Mouse (Mus musculus) T-cell, adult 2 months (primary cell): ENCODE measurements around the gene Vrk3.
"Not testable (repeated sequence)": the region's sequence is repeated elsewhere in the genome, so short reads cannot be mapped to it uniquely, and the experiment has no call there.

Experiments
- DNase-seq: peaks from one replicate; pipeline ENCODE4 v3.0.0; 2022; ENCODE audit warnings: low spot score

The Vrk3 gene

DNA sequence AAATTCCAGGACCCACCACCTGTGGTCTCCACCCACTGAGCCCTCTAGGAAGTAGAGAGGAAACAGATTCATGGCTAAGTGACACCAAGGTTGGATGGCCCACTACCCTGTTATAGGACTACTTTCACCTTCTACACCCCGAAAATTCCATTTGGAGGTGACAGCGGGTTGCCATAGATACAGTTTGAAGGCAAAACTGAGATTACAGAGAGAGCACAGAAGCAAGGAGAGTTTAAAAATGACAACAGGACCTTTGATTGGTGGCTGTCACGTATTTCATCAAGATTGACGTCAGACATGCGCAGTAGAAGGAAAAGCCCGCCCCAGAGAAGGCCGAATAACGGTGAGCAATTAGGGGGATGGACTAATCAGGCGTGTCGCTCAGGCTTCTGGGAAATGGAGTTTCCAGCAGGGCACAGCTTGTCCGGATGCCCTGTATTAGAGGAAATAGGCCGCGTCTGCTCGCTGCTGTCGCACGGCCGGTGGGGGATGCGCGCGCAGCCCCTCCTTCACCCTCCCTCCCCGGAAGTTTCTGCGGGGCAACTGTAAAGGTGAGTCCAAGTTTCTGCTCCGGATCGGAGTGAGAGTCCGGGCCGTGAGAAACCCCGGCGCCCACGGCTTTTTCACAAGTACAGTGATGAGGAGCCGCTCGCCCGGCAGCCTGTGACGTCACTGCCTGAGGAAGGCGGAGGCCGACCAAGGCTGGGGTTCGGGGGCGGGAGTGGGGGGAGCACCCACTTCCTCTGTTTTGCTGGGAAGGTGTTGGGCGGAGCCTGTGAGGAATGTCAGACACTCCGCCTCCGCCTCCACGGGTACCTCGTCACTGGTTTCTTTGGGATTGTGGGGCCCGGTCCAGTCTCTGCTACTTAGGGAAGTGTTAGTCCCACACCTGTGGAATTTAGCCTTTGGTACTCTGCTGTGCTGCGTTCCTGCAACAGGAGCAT lies at the start of gene Vrk3:
Vrk3 (plus strand) TSS at position 313 of the 944 bp plus-strand sequence.
- peak; percentile 98 for DNase-seq

DNA sequence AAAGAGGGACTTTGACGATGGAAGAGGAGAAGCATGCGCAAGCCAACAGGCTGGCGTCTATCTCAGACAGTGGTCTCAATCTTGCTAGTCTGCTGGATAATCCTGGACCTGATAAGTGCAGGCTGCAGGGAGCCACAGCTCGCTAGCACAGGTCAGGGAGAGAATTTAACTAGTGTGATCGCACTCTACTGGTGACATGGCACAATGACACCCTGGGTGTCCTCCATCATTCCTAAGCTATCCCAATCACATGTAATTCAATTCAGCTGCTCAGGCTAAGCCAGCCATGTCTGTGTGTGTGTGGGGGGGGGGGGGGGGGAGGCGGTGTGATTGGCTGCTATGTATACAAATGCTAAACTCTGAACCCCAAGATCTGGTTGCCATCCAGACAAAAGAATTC lies 46.3 kb upstream of the Vrk3 start:
- DNase-seq = no peak

DNA sequence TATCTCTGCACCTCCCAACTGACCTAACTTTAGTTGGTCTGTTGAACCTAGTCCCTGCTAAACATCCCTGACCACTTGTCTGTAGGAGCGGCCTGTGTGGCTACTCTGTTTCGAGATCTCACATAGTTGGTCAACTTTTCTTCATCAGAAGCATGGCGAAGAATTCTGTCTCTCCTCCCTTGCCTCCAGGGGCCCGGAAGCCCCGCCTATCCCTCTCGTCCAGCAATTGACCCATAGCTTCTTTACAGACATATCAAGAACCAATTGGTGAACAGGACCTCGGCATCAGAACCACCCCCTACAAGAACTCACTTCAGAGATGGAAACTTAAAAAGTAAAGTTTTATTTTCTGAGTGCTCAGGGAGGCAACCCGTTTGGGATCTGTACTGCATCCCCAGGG lies 45.2 kb upstream of the Vrk3 start:
- DNase-seq = no peak

DNA sequence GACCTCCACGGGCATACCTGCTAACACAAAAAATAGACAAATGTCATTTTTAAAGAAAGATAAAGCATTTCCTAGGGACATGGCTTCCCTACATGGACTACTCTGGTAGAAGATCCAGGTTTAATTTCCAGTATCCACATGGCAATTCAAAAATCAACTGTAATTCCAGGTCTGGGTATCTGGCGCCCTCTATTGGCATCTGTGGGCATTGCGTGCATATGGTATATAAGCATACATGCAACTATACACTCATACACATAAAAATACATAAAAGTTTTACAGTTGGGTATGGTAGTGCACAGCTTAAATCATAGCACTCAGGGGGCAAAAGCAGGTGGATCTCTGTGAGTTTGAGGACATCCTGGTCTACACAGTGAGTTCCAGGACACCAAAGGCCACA lies 43.9 kb upstream of the Vrk3 start:
- DNase-seq = no peak

DNA sequence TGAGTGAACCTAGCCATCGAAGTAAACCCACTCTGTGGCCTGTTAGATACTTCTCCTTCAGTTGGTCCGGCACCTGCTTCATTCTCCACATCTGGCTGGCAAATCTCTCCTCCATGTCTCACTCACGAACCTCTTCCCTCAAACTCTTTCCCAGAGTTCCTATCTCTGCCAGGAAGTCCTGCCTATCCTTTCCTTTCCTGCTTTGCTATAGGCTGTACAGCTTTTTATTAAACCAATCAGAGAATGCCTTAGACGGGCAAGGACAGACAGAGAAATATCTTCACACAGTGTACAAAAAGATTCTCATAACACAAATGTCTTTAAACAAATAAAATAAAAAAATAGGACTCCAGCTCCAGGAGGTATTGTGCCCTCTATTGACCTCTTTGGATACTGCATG lies 43.1 kb upstream of the Vrk3 start:
- no peak for DNase-seq

- no peak for DNase-seq
Observed at GRCm38 (mm10) chr7:44706322-44706721, 41.9 kb upstream of the Vrk3 start.

GRCm38 (mm10) chr7:44707169-44707675 lies 41.0 kb upstream of the Vrk3 start:
- DNase-seq = no peak

DNA sequence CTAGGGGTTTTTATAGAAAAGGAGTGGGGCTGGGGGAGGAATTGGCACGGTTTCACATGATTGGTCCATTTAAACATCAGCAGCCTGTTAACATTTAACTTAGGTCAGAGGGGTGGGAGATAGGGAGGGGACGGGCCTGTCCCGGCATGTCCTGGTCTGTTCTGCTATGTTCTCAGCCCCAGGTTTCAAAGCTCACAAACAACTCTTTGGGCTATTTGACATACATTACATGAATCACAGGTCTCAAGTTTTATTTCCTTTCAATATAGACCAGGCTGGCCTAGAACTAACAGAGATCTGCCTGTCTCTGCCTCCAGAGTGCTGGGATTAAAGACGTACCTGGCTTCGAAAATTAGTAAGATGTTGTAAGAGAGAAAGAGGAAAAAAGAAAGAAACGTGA lies 40.1 kb upstream of the Vrk3 start:
- DNase-seq = not testable (repeated sequence)

DNA sequence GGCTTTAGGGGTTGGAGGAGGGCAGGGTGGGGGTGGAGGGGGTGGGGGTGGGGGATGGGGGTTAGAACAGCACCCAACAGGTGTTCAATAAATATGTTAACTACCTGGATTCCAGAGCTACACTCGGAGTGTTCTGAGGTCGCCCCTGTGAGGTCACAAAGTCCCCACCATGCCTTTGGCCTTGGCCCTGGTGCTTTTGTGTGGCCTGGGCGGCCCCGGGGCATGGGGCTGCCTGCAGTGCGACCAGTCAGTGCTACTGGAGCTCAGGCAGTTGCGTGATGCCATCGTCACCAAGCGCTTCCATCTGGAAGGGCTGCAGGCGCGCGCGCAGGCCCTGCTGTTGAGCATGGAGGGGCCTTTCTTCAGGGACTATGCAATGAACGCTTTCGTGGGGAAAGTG lies 39.6 kb upstream of the Vrk3 start, which contains the start of gene Izumo2:
Izumo2 (plus strand) TSS at position 169 of the 400 bp plus-strand sequence.
- no peak for DNase-seq

- no peak for DNase-seq
Observed at GRCm38 (mm10) chr7:44709881-44710280, 38.3 kb upstream of the Vrk3 start.

- no peak for DNase-seq
Observed at GRCm38 (mm10) chr7:44722058-44722457, 26.2 kb upstream of the Vrk3 start.

DNA sequence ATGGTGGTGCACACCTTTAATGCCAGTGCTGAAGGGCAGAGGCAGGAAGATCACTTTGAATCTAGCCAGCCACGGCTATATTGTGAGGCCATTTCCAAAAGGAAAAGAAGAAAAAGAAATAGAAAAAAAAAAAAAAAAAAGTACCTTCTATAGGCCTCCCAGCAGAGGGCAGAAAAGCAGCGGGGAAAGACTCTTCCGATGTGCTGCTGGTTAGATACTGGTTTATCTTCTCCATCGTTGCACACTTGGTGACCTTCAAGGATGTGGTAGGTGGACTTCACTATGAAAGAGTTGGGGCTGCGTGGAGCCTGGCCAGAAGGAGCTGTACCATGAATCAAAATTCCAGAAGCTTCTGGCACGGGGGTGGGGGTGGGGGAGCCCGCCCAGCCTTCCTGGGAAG lies 23.9 kb upstream of the Vrk3 start:
- DNase-seq = no peak

DNA sequence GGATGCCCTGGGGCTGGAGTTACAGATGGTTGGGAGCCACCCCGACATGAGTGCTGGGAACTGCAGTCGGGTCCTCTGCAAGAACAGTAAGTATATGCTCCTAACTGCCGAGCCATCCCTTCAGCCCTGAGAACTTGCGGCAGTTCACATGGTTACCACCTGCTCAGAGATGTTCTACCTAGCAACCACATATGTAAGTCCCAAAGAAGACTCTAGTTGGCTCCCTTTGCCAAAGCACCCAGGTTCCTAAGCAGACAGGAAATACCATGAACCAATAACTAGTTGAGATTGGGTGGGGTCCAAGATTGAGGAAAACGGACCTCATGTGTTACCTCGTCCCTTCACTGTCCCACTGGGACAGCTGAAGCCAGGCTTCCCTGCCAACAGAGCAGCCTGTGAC lies 21.9 kb upstream of the Vrk3 start:
- DNase-seq = peak; percentile 12

DNA sequence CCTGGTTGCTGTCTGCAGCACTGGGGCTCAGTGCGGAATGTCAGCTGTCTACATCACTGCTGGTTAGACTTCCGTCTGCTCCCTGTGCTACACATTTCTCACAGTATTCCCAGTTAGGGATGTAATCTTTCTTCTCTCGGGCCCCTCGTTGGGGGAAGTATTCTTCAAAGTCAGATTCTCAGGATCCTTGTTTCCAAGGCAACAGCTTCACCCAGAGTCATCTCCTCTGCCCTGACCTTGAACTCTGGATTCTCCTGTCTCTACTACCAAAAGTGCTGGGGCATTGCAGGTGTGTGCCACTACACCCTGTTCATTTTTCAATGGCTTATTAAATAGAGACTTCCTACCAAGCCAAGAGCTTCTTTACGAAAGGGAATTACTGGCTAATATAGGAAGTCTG lies 21.1 kb upstream of the Vrk3 start:
- DNase-seq = no peak

- no peak for DNase-seq
Observed at GRCm38 (mm10) chr7:44728082-44728975, 19.9 kb upstream of the Vrk3 start.

GRCm38 (mm10) chr7:44733723-44734122 lies 14.5 kb upstream of the Vrk3 start:
- no peak for DNase-seq

DNA sequence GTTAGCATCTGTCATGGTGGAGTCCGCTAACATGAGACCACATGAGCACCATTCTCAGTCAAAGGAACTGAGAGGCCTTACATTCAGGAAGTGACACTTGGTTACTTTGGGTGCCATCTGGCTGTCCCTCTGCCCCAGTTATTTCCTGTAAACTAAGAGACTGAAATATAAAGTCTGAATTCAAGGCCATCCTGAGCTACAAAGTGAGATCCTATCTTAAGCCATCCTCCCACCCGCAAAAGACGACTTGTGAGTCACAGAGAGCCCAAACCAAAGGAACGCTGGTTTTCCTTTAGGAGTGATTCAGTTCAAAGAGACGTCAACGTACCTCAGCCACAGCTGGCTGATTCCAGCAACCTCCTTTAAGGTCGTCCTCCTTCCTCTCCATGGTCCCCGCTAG lies 6.9 kb upstream of the Vrk3 start:
- no peak for DNase-seq

DNA sequence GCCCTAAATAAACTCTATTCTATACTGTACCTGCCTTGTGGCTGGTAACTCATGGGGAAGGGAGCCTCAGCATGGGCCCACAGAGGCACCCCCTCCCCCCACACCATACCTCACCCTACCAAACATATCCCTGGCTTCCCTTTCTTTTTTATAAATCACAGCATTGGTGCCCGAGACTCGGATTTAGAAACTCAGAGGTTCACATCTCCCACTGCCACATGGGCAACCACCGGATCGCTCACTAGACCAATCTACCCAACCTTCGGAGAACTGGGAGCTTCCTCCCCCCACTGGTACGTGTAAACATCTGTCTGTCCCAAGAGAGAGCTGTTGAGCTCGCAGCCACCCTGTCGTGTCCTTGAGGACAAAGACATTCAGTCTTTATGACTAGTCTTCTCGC lies 3.9 kb upstream of the Vrk3 start:
- no peak for DNase-seq

DNA sequence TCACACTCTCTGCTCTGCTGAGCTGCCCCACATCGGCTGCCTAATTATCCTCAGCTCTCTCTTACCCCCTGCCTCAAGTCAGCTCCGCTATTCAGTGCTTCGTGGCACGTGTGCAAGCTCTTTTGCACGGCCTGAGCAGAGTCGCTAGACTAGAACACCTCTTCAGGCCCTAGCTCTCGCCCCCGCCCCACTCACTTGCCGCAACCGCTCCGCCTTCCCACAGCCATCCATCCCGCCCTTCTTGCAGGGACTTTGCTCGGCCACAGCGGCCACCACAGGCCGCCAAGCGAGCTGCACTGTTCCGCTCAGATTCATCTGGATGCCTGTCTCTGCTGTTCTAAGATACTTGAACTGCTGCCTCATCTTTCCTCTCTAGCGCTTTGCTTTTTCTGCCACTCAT lies 3.1 kb upstream of the Vrk3 start:
- peak; percentile 86 for DNase-seq

DNA sequence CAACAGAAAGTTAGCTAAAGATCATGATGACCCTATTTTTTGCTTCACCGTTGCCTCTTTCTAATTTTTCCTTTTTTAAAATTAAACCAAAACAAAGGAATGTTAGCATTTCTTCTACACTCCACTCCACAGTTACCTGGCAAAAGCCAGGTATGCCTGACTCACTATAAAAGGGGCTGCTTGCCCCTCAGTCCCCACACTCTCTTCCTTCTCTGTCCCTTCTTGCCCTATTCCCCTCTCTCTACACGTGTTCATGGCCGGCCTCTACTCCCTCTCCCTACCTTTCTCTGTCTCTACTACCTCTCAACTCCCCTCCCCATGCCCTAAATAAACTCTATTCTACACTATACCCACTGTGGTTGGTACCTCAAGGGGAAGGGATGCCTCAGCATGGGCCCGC lies 1.1 kb upstream of the Vrk3 start:
- DNase-seq = no peak

- not testable (repeated sequence) for DNase-seq
Observed at GRCm38 (mm10) chr7:44750950-44751349, 2.7 kb downstream of the Vrk3 start, which contains the start of gene Zfp473. Zfp473 (minus strand) TSS chr7:44751050.

DNA sequence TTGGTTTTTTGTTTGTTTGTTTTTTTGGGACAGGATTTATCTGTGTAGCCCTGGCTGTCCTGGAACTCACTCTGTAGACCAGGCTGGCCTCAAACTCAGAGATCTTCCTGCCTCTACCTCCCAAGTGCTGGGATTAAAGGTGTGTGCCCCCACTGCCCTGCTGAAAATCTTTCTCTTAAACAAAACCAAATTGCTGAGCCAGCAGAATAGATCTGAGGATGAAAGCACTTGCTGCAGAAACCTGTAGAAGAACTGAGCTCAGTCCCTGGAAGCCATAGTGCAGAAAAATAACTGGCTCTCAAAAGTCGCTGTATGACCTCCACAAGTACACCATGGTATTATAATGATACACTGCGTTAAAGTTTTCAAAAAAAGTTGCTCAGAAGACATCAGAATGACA lies 9.0 kb downstream of the Vrk3 start:
- DNase-seq = no peak

GRCm38 (mm10) chr7:44760366-44760765 lies 12.2 kb downstream of the Vrk3 start:
- DNase-seq = no peak
